Mouse (Mus musculus): ENCODE measurements around the gene Ngfr. TPM values are rescaled to one million over a fixed set of nuclear protein-coding genes. Genes with fewer than 3 reads are reported as not detected.

Gene Ngfr
- not detected for polyA plus RNA-seq (2017; shearing (Covaris generic))

DNA sequence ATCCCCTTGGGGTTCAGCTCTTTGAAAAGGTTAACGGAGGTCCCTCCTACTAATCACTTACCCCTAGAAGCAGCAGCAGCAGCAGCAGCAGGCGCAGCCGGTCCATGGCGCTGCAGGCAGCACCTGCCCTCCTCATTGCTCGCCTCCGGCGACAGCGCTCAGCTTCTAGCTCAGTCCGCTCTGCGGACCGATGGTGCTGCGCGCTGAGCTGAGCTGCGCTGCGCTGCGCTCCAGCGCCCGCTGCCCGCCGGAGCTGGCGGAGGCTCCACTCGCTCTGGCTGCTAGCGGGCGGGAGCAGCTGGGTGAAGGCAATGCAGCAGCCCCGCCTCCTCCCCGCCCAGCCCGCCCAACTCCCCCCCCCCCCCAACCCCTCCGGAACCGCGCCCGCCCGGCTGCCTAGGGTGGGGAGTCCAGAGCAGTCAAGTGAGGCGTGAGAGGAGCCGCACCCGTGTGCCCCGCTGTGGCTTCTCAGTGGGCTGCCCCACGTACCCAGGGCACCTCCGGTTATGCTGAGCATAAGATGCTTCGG is at the start of gene Ngfr:
TSS of gene Ngfr (minus strand) at position 313 of the 529 bp plus-strand sequence.

Other genes with a start within 250 kb of the Ngfr start
- 79.2 TPM for gene Slc35b1, start 203.0 kb downstream of the Ngfr start, polyA plus RNA-seq (2017; shearing (Covaris generic))
- gene Spop, start 173.7 kb downstream of the Ngfr start, polyA plus RNA-seq (2017; shearing (Covaris generic)), result 213 TPM
- gene Nxph3, start 73.2 kb downstream of the Ngfr start, polyA plus RNA-seq (2017; shearing (Covaris generic)), result not detected
- 107 TPM for gene Phb, start 79.2 kb upstream of the Ngfr start, polyA plus RNA-seq (2017; shearing (Covaris generic))
- gene Zfp652, start 124.9 kb upstream of the Ngfr start, polyA plus RNA-seq (2017; shearing (Covaris generic)), result 6.4 TPM
- gene B130006D01Rik, start 135.9 kb upstream of the Ngfr start, polyA plus RNA-seq (2017; shearing (Covaris generic)), result 1.8 TPM
- gene Phospho1, start 236.8 kb upstream of the Ngfr start, polyA plus RNA-seq (2017; shearing (Covaris generic)), result not detected
- 50.0 TPM for gene Gngt2, start 249.5 kb upstream of the Ngfr start, polyA plus RNA-seq (2017; shearing (Covaris generic))

Data from activated CD4-positive, CD25-positive, alpha-beta regulatory T cell, adult 9 weeks (primary cell).